Mouse (Mus musculus) embryonic facial prominence, embryonic 13.5 days (tissue): ENCODE measurements around the gene Zfp512. TPM values are rescaled to one million over a fixed set of nuclear protein-coding genes. Genes with fewer than 3 reads are reported as not detected.
"Not testable (repeated sequence)": the region's sequence is repeated elsewhere in the genome, so short reads cannot be mapped to it uniquely, and the experiment has no call there.

Experiments used
- ATAC-seq: fragments of 200-750 bp; cut with Nextera tagmentation; 2 replicates; pipeline ENCODE4 v1.8.0; 2017; ENCODE audit warnings: low read depth; ENCODE audit not compliant: insufficient number of reproducible peaks, insufficient read depth, low FRiP score, low TSS enrichment
- H3K27ac ChIP-seq: fragments of 300-500 bp; sonication (generic); 2 replicates; pipeline ENCODE4 v1.5.1; 2015; ENCODE audit warnings: moderate library complexity, mild to moderate bottlenecking, inconsistent platforms
- H3K27me3 ChIP-seq: fragments of 300-500 bp; sonication (generic); 2 replicates; pipeline ENCODE4 v1.6.1; 2015; ENCODE audit warnings: mild to moderate bottlenecking, inconsistent platforms
- H3K36me3 ChIP-seq: fragments of 300-500 bp; sonication (generic); 2 replicates; pipeline ENCODE4 v1.6.1; 2015; ENCODE audit warnings: mild to moderate bottlenecking, inconsistent platforms
- H3K4me1 ChIP-seq: fragments of 300-500 bp; sonication (generic); 2 replicates; pipeline ENCODE4 v1.6.1; 2015; ENCODE audit warnings: inconsistent platforms
- H3K4me2 ChIP-seq: fragments of 300-500 bp; sonication (generic); 2 replicates; pipeline ENCODE4 v1.6.1; 2015; ENCODE audit warnings: moderate library complexity, mild to moderate bottlenecking, inconsistent platforms
- H3K4me3 ChIP-seq: fragments of 300-500 bp; sonication (generic); 2 replicates; pipeline ENCODE4 v1.5.1; 2015; ENCODE audit warnings: mild to moderate bottlenecking, inconsistent platforms
- H3K9ac ChIP-seq: fragments of 300-500 bp; sonication (generic); 2 replicates; pipeline ENCODE4 v1.6.1; 2015; ENCODE audit warnings: mild to moderate bottlenecking, inconsistent platforms
- H3K9me3 ChIP-seq: fragments of 300-500 bp; sonication (generic); 2 replicates; pipeline ENCODE4 v1.6.1; 2016; ENCODE audit warnings: inconsistent platforms
- WGBS: fragments of 180-500 bp; shearing (Covaris S2); methylation state at CpG from one replicate; pipeline ENCODE4 v1.1.7; 2015; ENCODE audit warnings: mixed read lengths; 5-methylcytosine and 5-hydroxymethylcytosine counted together
- polyA plus RNA-seq: library from polyadenylated mRNA; unstranded; fragments of >200 nt; fragmentation: Nextera tagmentation; extraction: Ambion mirVana; gene quantifications from 2 replicates; pipeline ENCODE4 v1.2.1, GENCODE M21; 2015

The Zfp512 gene
- polyA plus RNA-seq, 1 experiment from 2014 or later, result 68.7 TPM

- 60% methylated on average over 7 of the region's 7 CpGs for WGBS
Observed at GRCm38 (mm10) chr5:31489116-31489769, 37.0 kb downstream of the Zfp512 start.

GRCm38 (mm10) chr5:31492031-31492430 lies 39.8 kb downstream of the Zfp512 start:
- H3K4me1 ChIP-seq, result peaks cover 9% of the 10 kb centered on the region
- H3K4me2 ChIP-seq, result no peak overlapping the region
- H3K9ac ChIP-seq, result no peak overlapping the region
- 64% methylated on average over 1 of the region's 1 CpGs for WGBS
- H3K9me3 ChIP-seq, result no peaks in the 10 kb centered on the region
- no peak for ATAC-seq
- H3K4me3 ChIP-seq, result no peak overlapping the region
- H3K27me3 ChIP-seq, result no peaks in the 10 kb centered on the region
- no peak overlapping the region for H3K27ac ChIP-seq
- H3K36me3 ChIP-seq, result peaks cover 10% of the 10 kb centered on the region

More at GRCm38 (mm10) chr5:31489116-31489769, 37.0 kb downstream of the Zfp512 start:
- Histone ChIP-seq H3K4me2 (no peak overlapping the region), H3K27me3 (no peaks in the 10 kb centered on the region), H3K9me3 (no peaks in the 10 kb centered on the region), H3K4me3 (no peak overlapping the region), H3K36me3 (peaks cover 4% of the 10 kb centered on the region), H3K4me1 (no peaks in the 10 kb centered on the region), H3K9ac (no peak overlapping the region), H3K27ac (no peak overlapping the region)
- no peak for ATAC-seq

- Histone ChIP-seq H3K4me1 (peaks cover 9% of the 10 kb centered on the region), H3K36me3 (peaks cover 36% of the 10 kb centered on the region), H3K4me3 (peak within 1 kb of the TSS; percentile 90), H3K27ac (peak within 1 kb of the TSS; percentile 1; the same call in 1 of the 2 replicates), H3K9ac (peak within 1 kb of the TSS; percentile 79), H3K27me3 (no peaks in the 10 kb centered on the region), H3K4me2 (peak within 1 kb of the TSS; percentile 79), H3K9me3 (no peaks in the 10 kb centered on the region)
- ATAC-seq, result peak; percentile 98
- WGBS, result under 1% methylated on average over 49 of the region's 49 CpGs
Observed at GRCm38 (mm10) chr5:31494513-31495297, 42.5 kb downstream of the Zfp512 start, which contains the start of gene Gpn1. TSS of gene Gpn1 (plus strand) at chr5:31494741.

GRCm38 (mm10) chr5:31504843-31505242 lies 52.6 kb downstream of the Zfp512 start:
- H3K4me3 ChIP-seq, result no peak overlapping the region
- ATAC-seq, result no peak
- H3K27ac ChIP-seq, result no peak overlapping the region
- no peaks in the 10 kb centered on the region for H3K9me3 ChIP-seq
- H3K36me3 ChIP-seq, result peaks cover 91% of the 10 kb centered on the region
- no peaks in the 10 kb centered on the region for H3K4me1 ChIP-seq
- H3K4me2 ChIP-seq, result no peak overlapping the region
- H3K9ac ChIP-seq, result no peak overlapping the region
- WGBS, result 89% methylated on average over 10 of the region's 10 CpGs
- H3K27me3 ChIP-seq, result no peaks in the 10 kb centered on the region

- Histone ChIP-seq H3K27ac (no peak overlapping the region), H3K27me3 (no peaks in the 10 kb centered on the region), H3K4me2 (no peak overlapping the region), H3K9me3 (no peaks in the 10 kb centered on the region), H3K9ac (no peak overlapping the region), H3K4me1 (no peaks in the 10 kb centered on the region), H3K4me3 (no peak overlapping the region), H3K36me3 (peaks cover 94% of the 10 kb centered on the region)
- 80% methylated on average over 1 of the region's 1 CpGs for WGBS
- ATAC-seq, result no peak
Observed at GRCm38 (mm10) chr5:31512481-31512880, 60.2 kb downstream of the Zfp512 start.

GRCm38 (mm10) chr5:31520556-31520955 lies 68.3 kb downstream of the Zfp512 start:
- no peaks in the 10 kb centered on the region for H3K9me3 ChIP-seq
- 96% methylated on average over 6 of the region's 6 CpGs for WGBS
- H3K4me1 ChIP-seq, result peaks cover 2% of the 10 kb centered on the region; the same call in 1 of the 2 replicates
- no peaks in the 10 kb centered on the region for H3K27me3 ChIP-seq
- H3K36me3 ChIP-seq, result peaks cover 75% of the 10 kb centered on the region
- 0 out of 2 replicates have a peak overlapping the region, but pooled peaks have one; percentile 6 for H3K9ac ChIP-seq
- no peak for ATAC-seq
- no peak overlapping the region for H3K27ac ChIP-seq
- no peak overlapping the region for H3K4me3 ChIP-seq
- H3K4me2 ChIP-seq, result no peak overlapping the region

- Histone ChIP-seq H3K4me2 (peak within 1 kb of the TSS; percentile 95), H3K4me3 (peak within 1 kb of the TSS; percentile 100), H3K9me3 (no peaks in the 10 kb centered on the region), H3K27me3 (no peaks in the 10 kb centered on the region), H3K9ac (peak within 1 kb of the TSS; percentile 94), H3K4me1 (peaks cover 24% of the 10 kb centered on the region), H3K36me3 (peaks cover 45% of the 10 kb centered on the region), H3K27ac (peak within 1 kb of the TSS; percentile 85)
- peak; percentile 64; the same call in 1 of the 2 replicates for ATAC-seq
- WGBS, result under 1% methylated on average over 28 of the region's 28 CpGs
Observed at GRCm38 (mm10) chr5:31526354-31527116, 74.3 kb downstream of the Zfp512 start, which contains the start of gene Slc4a1ap. TSS of gene Slc4a1ap (plus strand) at chr5:31526995.

- WGBS, result 3% methylated on average over 40 of the region's 40 CpGs
- Histone ChIP-seq H3K9me3 (no peaks in the 10 kb centered on the region), H3K27me3 (no peaks in the 10 kb centered on the region), H3K9ac (peak overlapping the region; percentile 94), H3K4me2 (peak overlapping the region; percentile 95), H3K4me3 (peak overlapping the region; percentile 100), H3K4me1 (peaks cover 24% of the 10 kb centered on the region), H3K27ac (0 out of 2 replicates have a peak overlapping the region, but pooled peaks have one; percentile 85), H3K36me3 (peaks cover 46% of the 10 kb centered on the region)
- ATAC-seq, result no peak; the same call in 1 of the 2 replicates
Observed at GRCm38 (mm10) chr5:31527117-31527680, 75.0 kb downstream of the Zfp512 start.

GRCm38 (mm10) chr5:31527707-31528106 lies 75.5 kb downstream of the Zfp512 start, which contains the start of gene Supt7l:
TSS of gene Supt7l (minus strand) at chr5:31527807.
- not testable (repeated sequence) for ATAC-seq, H3K27me3 ChIP-seq, H3K9me3 ChIP-seq
- H3K9ac ChIP-seq, result peak within 1 kb of the TSS; percentile 94
- peaks cover 24% of the 10 kb centered on the region for H3K4me1 ChIP-seq
- peak within 1 kb of the TSS; percentile 85 for H3K27ac ChIP-seq
- peak within 1 kb of the TSS; percentile 100 for H3K4me3 ChIP-seq
- peak within 1 kb of the TSS; percentile 95 for H3K4me2 ChIP-seq
- H3K36me3 ChIP-seq, result peaks cover 46% of the 10 kb centered on the region
- WGBS, result 75% methylated on average over 11 of the region's 11 CpGs

GRCm38 (mm10) chr5:31528560-31528959 lies 76.3 kb downstream of the Zfp512 start:
- Histone ChIP-seq H3K27ac (no peak overlapping the region), H3K27me3 (no peaks in the 10 kb centered on the region), H3K9ac (no peak overlapping the region), H3K4me1 (peaks cover 24% of the 10 kb centered on the region), H3K36me3 (peaks cover 47% of the 10 kb centered on the region), H3K4me3 (peak overlapping the region; percentile 100; the same call in 1 of the 2 replicates), H3K4me2 (peak overlapping the region; percentile 95; the same call in 1 of the 2 replicates), H3K9me3 (no peaks in the 10 kb centered on the region)
- 62% methylated on average over 2 of the region's 2 CpGs for WGBS
- ATAC-seq, result no peak
